8 mouse cellular contexts compared by ENCODE assay signal in genomic region chr7:16044531-16044930, GRCm38 (mm10). TPM values are rescaled to one million over a fixed set of nuclear protein-coding genes. Genes with fewer than 3 reads are reported as not detected.
DNase-seq lines count a peak whose midpoint lies in the region; ATAC-seq lines count a peak whose summit lies in the region.
"Had no signal": no experiment of that assay in that cellular context is flagged by ENCODE, and none has a peak within 500 bp of the region (broad histone marks: within the 10 kb centered on the region; RNA-seq: fewer than 3 reads in every experiment).

No protein-coding gene starts in this region.

- H3K9ac ChIP-seq in forebrain, embryonic 15.5 days (replicated peaks): no peak overlapping the region
- H3K9ac ChIP-seq in liver, embryonic 13.5 days: no peak overlapping the region

- H3K4me1 ChIP-seq in forebrain, embryonic 15.5 days: peaks cover 45% of the 10 kb centered on the region
- peaks cover 85% of the 10 kb centered on the region for H3K4me1 ChIP-seq in liver, embryonic 13.5 days (replicated peaks)

- intact Hi-C loops in left cerebral cortex, postnatal 10 days (cut with DNase I): no loop called here

- no peaks in the 10 kb centered on the region for H3K27me3 ChIP-seq in forebrain, embryonic 15.5 days
- no peaks in the 10 kb centered on the region for H3K27me3 ChIP-seq in liver, embryonic 13.5 days

- no peak for ATAC-seq in forebrain, embryonic 15.5 days (replicated peaks)
- ATAC-seq in liver, embryonic 13.5 days (ENCODE audit: low read depth): no peak

- H3K36me3 ChIP-seq in forebrain, embryonic 15.5 days: no peaks in the 10 kb centered on the region
- peaks cover 3% of the 10 kb centered on the region; the same call in 1 of the 2 replicates for H3K36me3 ChIP-seq in liver, embryonic 13.5 days

- H3K4me3 ChIP-seq in forebrain, embryonic 15.5 days: no peak overlapping the region
- H3K4me3 ChIP-seq in liver, embryonic 13.5 days (replicated peaks): 0 out of 2 replicates have a peak overlapping the region, but pooled peaks have one; percentile 93

- 40% methylated on average over 5 of the region's 5 CpGs for WGBS in forebrain, embryonic 15.5 days
- WGBS in liver, embryonic 13.5 days (ENCODE audit: insufficient replicate concordance): 73% methylated on average over 5 of the region's 5 CpGs

- no peaks in the 10 kb centered on the region for H3K9me3 ChIP-seq in forebrain, embryonic 15.5 days
- H3K9me3 ChIP-seq in liver, embryonic 13.5 days (replicated peaks): no peaks in the 10 kb centered on the region

- no peak overlapping the region for H3K4me2 ChIP-seq in forebrain, embryonic 15.5 days (replicated peaks)
- H3K4me2 ChIP-seq in liver, embryonic 13.5 days: peak overlapping the region; percentile 100

- peak; percentile 38 for DNase-seq in testis, postnatal 10 days (ENCODE audit: low spot score)
- DNase-seq in testis, postnatal 14 days (ENCODE audit: low spot score): no peak
- no peak for DNase-seq in liver, embryonic 13.5 days
- DNase-seq in left cerebral cortex, postnatal 10 days (ENCODE audit: extremely low spot score in 1 of 2, low spot score in 2 of 2): no peak
- DNase-seq in left cerebral cortex, adult 11 months (ENCODE audit: low spot score): no peak
- DNase-seq in layer of hippocampus, postnatal 25 days (ENCODE audit: extremely low spot score in 1 of 2, low spot score in 1 of 2): no peak

- H3K27ac ChIP-seq in forebrain, embryonic 15.5 days (replicated peaks): peak overlapping the region; percentile 12; the same call in 1 of the 2 replicates
- H3K27ac ChIP-seq in liver, embryonic 13.5 days: peak overlapping the region; percentile 93

RNA-seq across cellular contexts. Expression of gene Bicra, which starts 3.2 kb away (rescaled TPM):
- polyA plus RNA-seq in forebrain, embryonic 15.5 days (2015; fragmentation: Nextera tagmentation; extraction: Ambion mirVana): 10.1 and 10.7 TPM in 2 replicates
- polyA plus RNA-seq in liver, embryonic 13.5 days (2015; fragmentation: Nextera tagmentation; extraction: Ambion mirVana): 1.4 TPM in 2 replicates
- 10 to 100 TPM; 13.4 to 14.1 TPM for total RNA-seq in left cerebral cortex, postnatal 10 days (2021)
- 10 to 100 TPM; 15.9 to 23.2 TPM for total RNA-seq in layer of hippocampus, postnatal 25 days (2021)

RNA-seq across cellular contexts. Expression of gene Zfp541, which starts 17.1 kb away (rescaled TPM):
- 0.09 TPM in 1 of 2 replicates, not detected in the other for polyA plus RNA-seq in forebrain, embryonic 15.5 days (2015; fragmentation: Nextera tagmentation; extraction: Ambion mirVana)
- polyA plus RNA-seq in liver, embryonic 13.5 days (2015; fragmentation: Nextera tagmentation; extraction: Ambion mirVana): 0.02 TPM in 1 of 2 replicates, not detected in the other
- total RNA-seq in left cerebral cortex, postnatal 10 days (2021): under 1 TPM; 0.26 to 0.58 TPM
- total RNA-seq in layer of hippocampus, postnatal 25 days (2021): under 1 TPM; 0.44 to 0.66 TPM
- total RNA-seq: hematopoietic stem cell, adult 5-6 weeks had no signal

RNA-seq across cellular contexts. Expression of gene Napa, which starts 53.7 kb away (rescaled TPM):
- polyA plus RNA-seq in forebrain, embryonic 15.5 days (2015; fragmentation: Nextera tagmentation; extraction: Ambion mirVana): 186 and 200 TPM in 2 replicates
- polyA plus RNA-seq in liver, embryonic 13.5 days (2015; fragmentation: Nextera tagmentation; extraction: Ambion mirVana): 159 and 165 TPM in 2 replicates
- 100 to 1,000 TPM; 181 TPM for total RNA-seq in left cerebral cortex, postnatal 10 days (2021)
- 100 to 1,000 TPM; 282 to 301 TPM for total RNA-seq in layer of hippocampus, postnatal 25 days (2021)
